Comparison of ENCODE assay signal across 8 mouse cellular contexts in genomic region chr16:14004170-14004569, GRCm38 (mm10). TPM values are rescaled to one million over a fixed set of nuclear protein-coding genes. Genes with fewer than 3 reads are reported as not detected.
DNase-seq lines count a peak whose midpoint lies in the region; ATAC-seq and TF ChIP-seq lines count a peak whose summit lies in the region.

No protein-coding gene starts in this region.

- no peak overlapping the region for H3K9ac ChIP-seq in lung, embryonic 14.5 days
- H3K9ac ChIP-seq in forebrain, embryonic 16.5 days (replicated peaks; ENCODE audit: low read depth, low read length) = no peak overlapping the region
- no peak overlapping the region for H3K9ac ChIP-seq in neural tube, embryonic 15.5 days (replicated peaks)

- no peak overlapping the region for H3K4me3 ChIP-seq in lung, embryonic 14.5 days (ENCODE audit: low read depth, low read length)
- H3K4me3 ChIP-seq in forebrain, embryonic 16.5 days (replicated peaks; ENCODE audit: low read length) = no peak overlapping the region
- no peak overlapping the region for H3K4me3 ChIP-seq in neural tube, embryonic 15.5 days (replicated peaks)

- TF ChIP-seq CTCF in lung, embryonic 14.5 days (IDR thresholded peaks at IDR 0.05; ENCODE audit: low read depth) = peak; percentile 59

- no peak overlapping the region for H3K4me2 ChIP-seq in lung, embryonic 14.5 days
- no peak overlapping the region for H3K4me2 ChIP-seq in forebrain, embryonic 16.5 days (ENCODE audit: low read length)
- H3K4me2 ChIP-seq in neural tube, embryonic 15.5 days = no peak overlapping the region

- WGBS in lung, embryonic 14.5 days = 23% methylated on average over 3 of the region's 3 CpGs
- WGBS in forebrain, embryonic 16.5 days = 21% methylated on average over 3 of the region's 3 CpGs
- WGBS in large intestine, adult 2 months = 11% methylated on average over 3 of the region's 3 CpGs
- 24% methylated on average over 3 of the region's 3 CpGs for WGBS in neural tube, embryonic 15.5 days

- no peak overlapping the region for H3K27ac ChIP-seq in lung, embryonic 14.5 days (ENCODE audit: low read depth)
- H3K27ac ChIP-seq in forebrain, embryonic 16.5 days (ENCODE audit: low read length) = no peak overlapping the region
- H3K27ac ChIP-seq in neural tube, embryonic 15.5 days (replicated peaks) = no peak overlapping the region

- peak; percentile 79; the same call in 1 of the 2 replicates for ATAC-seq in lung, embryonic 14.5 days (ENCODE audit: insufficient read depth)
- ATAC-seq in forebrain, embryonic 16.5 days = peak; percentile 72; the same call in 1 of the 2 replicates
- ATAC-seq in neural tube, embryonic 15.5 days (ENCODE audit: low FRiP score) = peak; percentile 79

- H3K9me3 ChIP-seq in lung, embryonic 14.5 days (ENCODE audit: low read depth, low read length) = no peaks in the 10 kb centered on the region
- H3K9me3 ChIP-seq in forebrain, embryonic 16.5 days (ENCODE audit: control insufficient read depth, low read length) = no peaks in the 10 kb centered on the region
- H3K9me3 ChIP-seq in neural tube, embryonic 15.5 days (replicated peaks) = no peaks in the 10 kb centered on the region

- peak; percentile 49 for DNase-seq in lung, embryonic 14.5 days
- no peak for DNase-seq in lung, postnatal 4 days
- peak; percentile 4 for DNase-seq in large intestine, adult 2 months (ENCODE audit: low read depth, low spot score)
- DNase-seq in cerebellum, adult 9-11 months = no peak
- DNase-seq in cerebellum, postnatal 10 days = no peak
- DNase-seq in layer of hippocampus, adult 9-11 months = no peak

- H3K36me3 ChIP-seq in lung, embryonic 14.5 days (ENCODE audit: insufficient read depth) = no peaks in the 10 kb centered on the region
- H3K36me3 ChIP-seq in forebrain, embryonic 16.5 days (ENCODE audit: control insufficient read depth, insufficient read depth) = no peaks in the 10 kb centered on the region
- 0 out of 2 replicates have a peak, but pooled peaks cover under 1% of the 10 kb centered on the region for H3K36me3 ChIP-seq in neural tube, embryonic 15.5 days

- no peaks in the 10 kb centered on the region for H3K27me3 ChIP-seq in lung, embryonic 14.5 days (ENCODE audit: insufficient read depth, low read length)
- H3K27me3 ChIP-seq in forebrain, embryonic 16.5 days (replicated peaks; ENCODE audit: control insufficient read depth, insufficient read depth, low read length) = no peaks in the 10 kb centered on the region
- H3K27me3 ChIP-seq in neural tube, embryonic 15.5 days (replicated peaks) = no peaks in the 10 kb centered on the region

- H3K4me1 ChIP-seq in lung, embryonic 14.5 days (ENCODE audit: insufficient read depth) = no peaks in the 10 kb centered on the region
- no peaks in the 10 kb centered on the region for H3K4me1 ChIP-seq in forebrain, embryonic 16.5 days (replicated peaks; ENCODE audit: control insufficient read depth, insufficient read depth, low read length)
- peaks cover 8% of the 10 kb centered on the region for H3K4me1 ChIP-seq in neural tube, embryonic 15.5 days

RNA-seq across cellular contexts. Expression of gene Ifitm7, which starts 17.5 kb away (rescaled TPM):
- polyA plus RNA-seq in lung, embryonic 14.5 days (2014; fragmentation: Nextera tagmentation; extraction: Ambion mirVana) = not detected in 2 replicates
- 0.41 and 0.56 TPM in 2 replicates for polyA plus RNA-seq in forebrain, embryonic 16.5 days (2015; fragmentation: Nextera tagmentation; extraction: Ambion mirVana)
- polyA plus RNA-seq in large intestine, adult 2 months (2012; rRNA removed) = not detected in 2 replicates
- 0.66 and 0.74 TPM in 2 replicates for polyA plus RNA-seq in neural tube, embryonic 15.5 days (2015; fragmentation: Nextera tagmentation; extraction: Ambion mirVana)

RNA-seq across cellular contexts. Expression of gene 2900011O08Rik, which starts 17.8 kb away (rescaled TPM):
- 0.31 and 0.55 TPM in 2 replicates for polyA plus RNA-seq in lung, embryonic 14.5 days (2014; fragmentation: Nextera tagmentation; extraction: Ambion mirVana)
- polyA plus RNA-seq in forebrain, embryonic 16.5 days (2015; fragmentation: Nextera tagmentation; extraction: Ambion mirVana) = 138 and 163 TPM in 2 replicates
- polyA plus RNA-seq in large intestine, adult 2 months (2012; rRNA removed) = 0.27 and 0.32 TPM in 2 replicates
- polyA plus RNA-seq in neural tube, embryonic 15.5 days (2015; fragmentation: Nextera tagmentation; extraction: Ambion mirVana) = 161 and 186 TPM in 2 replicates

Comparison
In these comparisons a context has a peak if more than half of its experiments do, and no peak if none do; other contexts are left out.
1. DNase-seq: peak in lung, embryonic 14.5 days (single experiment) and large intestine, adult 2 months (single experiment); none in lung, postnatal 4 days (0 of 2), cerebellum, adult 9-11 months (single experiment), cerebellum, postnatal 10 days (0 of 2) and layer of hippocampus, adult 9-11 months (single experiment).
2. RNA of gene 2900011O08Rik, which starts 17.8 kb away (polyA plus RNA-seq): 161 to 186 TPM in neural tube, embryonic 15.5 days and 138 to 163 TPM in forebrain, embryonic 16.5 days; 0.31 to 0.55 TPM in lung, embryonic 14.5 days and 0.27 to 0.32 TPM in large intestine, adult 2 months; every median in the first group is over 10 times any median in the second.
3. Peak in every context shown above with its lines, with median percentiles within 50 percentile points of each other: ATAC-seq.